Mouse (Mus musculus): ENCODE results near the gene Art5. TPM values are rescaled to one million over a fixed set of nuclear protein-coding genes. Genes with fewer than 3 reads are reported as not detected.
"Not testable (repeated sequence)": the region's sequence is repeated elsewhere in the genome, so short reads cannot be mapped to it uniquely, and the experiment has no call there.

Art5 gene
- total and polyA plus RNA-seq, 3 experiments, result 13.9 to 18.3 (median 15.7) TPM

DNA sequence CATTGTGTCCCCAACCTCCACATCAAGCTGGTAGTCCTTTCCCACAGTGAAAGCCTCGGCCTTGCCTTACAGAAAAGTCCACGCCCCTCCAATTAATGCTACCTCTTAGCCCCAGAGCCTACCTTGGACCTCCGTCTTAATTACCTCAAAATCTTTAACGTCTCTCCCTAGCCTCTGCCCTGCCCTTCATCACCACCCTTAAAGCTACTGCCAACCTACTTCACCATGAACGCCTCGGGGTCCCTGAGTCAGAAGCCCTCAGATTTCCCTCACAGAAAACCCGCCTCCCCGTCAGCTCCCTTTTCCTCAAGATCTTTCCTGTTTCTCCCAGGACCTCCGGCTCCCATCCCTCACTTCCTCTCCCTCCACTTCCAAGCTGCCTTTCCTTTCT is 44.6 kb downstream of the Art5 start:
- WGBS, result 1% methylated on average over 9 of the region's 9 CpGs
- TF ChIP-seq POLR2A (IDR thresholded peaks at IDR 0.05; ENCODE audit: insufficient read depth, low read depth, low read length), result no peak
- TF ChIP-seq EP300 (IDR thresholded peaks at IDR 0.05; ENCODE audit: insufficient read depth, low read depth, low read length), result no peak
- TF ChIP-seq CTCF (IDR thresholded peaks at IDR 0.05), result no peak
- intact Hi-C loops (cut with DNase I), result loop anchor here (2.0 kb wide), 1 partner anchor 130 kb away; the partner anchor contains the start of gene Numa1
- Histone ChIP-seq H3K4me1 (ENCODE audit: control insufficient read depth, insufficient read depth, low read length) (peaks cover 4% of the 10 kb centered on the region), H3K79me2 (replicated peaks; ENCODE audit: control insufficient read depth, insufficient read depth, low read length) (peaks cover 4% of the 10 kb centered on the region; the same call in 1 of the 2 replicates), H3K4me3 (peak overlapping the region; percentile 65), H3K36me3 (ENCODE audit: control insufficient read depth, insufficient read depth, low read length) (peaks cover 8% of the 10 kb centered on the region), H3K27me3 (ENCODE audit: control insufficient read depth, insufficient read depth, low read length) (no peaks in the 10 kb centered on the region), H3K9ac (ENCODE audit: low read depth, low read length) (peak overlapping the region; percentile 70), H3K27ac (peak overlapping the region; percentile 85)
- DNase-seq, result no peak

DNA sequence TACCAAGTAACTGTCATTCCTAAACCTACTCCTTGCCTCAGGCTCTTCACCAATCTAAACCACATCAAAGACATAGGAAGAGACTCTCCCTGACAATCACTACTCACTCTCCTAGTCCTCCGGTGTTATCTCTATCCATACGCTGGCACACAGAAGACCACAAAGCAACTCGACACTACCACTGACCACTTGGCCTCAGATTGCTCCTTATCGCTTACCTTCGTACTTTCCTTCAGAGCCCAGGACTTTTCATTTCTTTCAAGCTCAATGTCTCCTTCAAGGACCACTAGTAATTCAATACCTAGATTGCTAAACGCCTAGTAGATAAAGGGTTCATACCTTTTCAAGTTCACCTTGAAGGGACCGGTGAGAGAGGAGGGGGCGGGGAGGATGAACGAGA is 45.4 kb downstream of the Art5 start:
- DNase-seq, result no peak
- peaks cover 9% of the 10 kb centered on the region for H3K36me3 ChIP-seq (ENCODE audit: control insufficient read depth, insufficient read depth, low read length)
- peaks cover 4% of the 10 kb centered on the region; the same call in 1 of the 2 replicates for H3K79me2 ChIP-seq (replicated peaks; ENCODE audit: control insufficient read depth, insufficient read depth, low read length)
- TF ChIP-seq CTCF (IDR thresholded peaks at IDR 0.05), result no peak
- TF ChIP-seq EP300 (IDR thresholded peaks at IDR 0.05; ENCODE audit: insufficient read depth, low read depth, low read length), result no peak
- no peak overlapping the region for H3K4me3 ChIP-seq
- no peak overlapping the region for H3K9ac ChIP-seq (ENCODE audit: low read depth, low read length)
- WGBS, result 53% methylated on average over 9 of the region's 9 CpGs
- no peaks in the 10 kb centered on the region for H3K27me3 ChIP-seq (ENCODE audit: control insufficient read depth, insufficient read depth, low read length)
- H3K27ac ChIP-seq, result no peak overlapping the region
- H3K4me1 ChIP-seq (ENCODE audit: control insufficient read depth, insufficient read depth, low read length), result peaks cover 4% of the 10 kb centered on the region
- intact Hi-C loops (cut with DNase I), result loop anchor here (2.0 kb wide), 1 partner anchor 129 kb away; the partner anchor contains the start of gene Numa1

DNA sequence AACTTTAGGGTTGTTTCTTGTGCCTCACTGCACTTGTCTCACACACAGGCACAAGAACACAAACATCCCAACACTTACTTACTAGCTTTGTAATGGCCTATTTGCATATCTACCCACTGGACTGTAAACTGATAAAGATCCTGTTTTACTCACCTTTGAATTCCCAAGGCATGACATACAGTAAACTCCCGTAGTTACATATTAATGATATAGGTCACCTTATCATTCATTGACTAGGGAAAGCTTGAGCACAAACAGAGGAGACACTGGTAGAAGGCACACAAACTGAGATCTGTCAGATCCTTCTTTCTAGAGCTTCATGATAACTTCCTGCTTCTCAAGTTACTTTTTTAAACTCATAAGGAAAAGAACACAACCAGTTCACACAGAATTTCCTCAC is 47.1 kb downstream of the Art5 start:
- H3K79me2 ChIP-seq (replicated peaks; ENCODE audit: control insufficient read depth, insufficient read depth, low read length), result 0 out of 2 replicates have a peak, but pooled peaks cover 4% of the 10 kb centered on the region
- H3K36me3 ChIP-seq (ENCODE audit: control insufficient read depth, insufficient read depth, low read length), result peaks cover 12% of the 10 kb centered on the region
- WGBS, result 81% methylated on average over 1 of the region's 1 CpGs
- no peaks in the 10 kb centered on the region for H3K27me3 ChIP-seq (ENCODE audit: control insufficient read depth, insufficient read depth, low read length)
- intact Hi-C loops (cut with DNase I), result no loop called here
- TF ChIP-seq CTCF (IDR thresholded peaks at IDR 0.05) (no peak), POLR2A (IDR thresholded peaks at IDR 0.05; ENCODE audit: insufficient read depth, low read depth, low read length) (no peak), EP300 (IDR thresholded peaks at IDR 0.05; ENCODE audit: insufficient read depth, low read depth, low read length) (no peak)
- no peak overlapping the region for H3K27ac ChIP-seq
- no peak overlapping the region for H3K4me3 ChIP-seq
- no peak for DNase-seq
- H3K4me1 ChIP-seq (ENCODE audit: control insufficient read depth, insufficient read depth, low read length), result peaks cover 4% of the 10 kb centered on the region
- H3K9ac ChIP-seq (ENCODE audit: low read depth, low read length), result no peak overlapping the region

DNA sequence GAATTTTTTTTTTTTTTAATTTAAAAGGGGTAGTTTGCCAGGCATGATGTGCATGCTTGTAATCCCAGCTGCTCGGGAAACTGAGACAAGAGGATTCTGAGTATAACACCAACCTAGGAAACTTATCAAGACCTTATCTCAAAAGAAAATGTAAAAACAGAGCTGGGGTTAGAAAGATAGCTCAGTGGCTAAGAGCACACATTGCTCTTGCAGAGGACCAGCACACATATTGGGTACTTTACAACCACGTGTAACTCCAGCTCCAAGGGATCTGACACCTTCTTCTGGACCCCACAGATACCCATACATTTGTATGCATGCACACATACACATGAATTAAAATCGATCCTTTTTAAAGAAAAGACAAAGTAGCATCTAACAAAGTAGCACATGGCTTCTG is 47.9 kb downstream of the Art5 start:
- intact Hi-C loops (cut with DNase I), result no loop called here
- WGBS, result 69% methylated on average over 3 of the region's 3 CpGs

DNA sequence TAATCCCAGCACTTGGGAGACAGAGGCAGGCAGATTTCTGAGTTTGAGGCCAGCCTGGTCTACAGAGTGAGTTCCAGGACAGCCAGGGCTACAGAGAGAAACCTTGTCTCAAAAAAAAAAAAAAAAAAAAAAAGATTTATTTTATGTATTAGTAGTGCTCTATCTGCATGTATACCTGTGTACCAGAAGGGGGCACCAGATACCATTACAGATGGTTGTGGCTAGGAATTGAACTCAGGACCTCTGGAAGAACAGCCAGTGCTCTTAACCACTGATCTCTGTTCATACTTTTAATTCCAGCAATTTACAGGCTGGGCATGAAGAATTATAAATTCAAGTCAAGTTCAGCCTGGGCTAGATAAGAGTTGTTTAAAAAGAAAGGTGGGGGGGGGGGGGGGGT is 60.8 kb downstream of the Art5 start:
- H3K4me3 ChIP-seq; H3K9ac ChIP-seq (ENCODE audit: low read depth, low read length); H3K27ac ChIP-seq; H3K4me1 ChIP-seq (ENCODE audit: control insufficient read depth, insufficient read depth, low read length); intact Hi-C loops (cut with DNase I); H3K36me3 ChIP-seq (ENCODE audit: control insufficient read depth, insufficient read depth, low read length); H3K79me2 ChIP-seq (replicated peaks; ENCODE audit: control insufficient read depth, insufficient read depth, low read length); DNase-seq; H3K27me3 ChIP-seq (ENCODE audit: control insufficient read depth, insufficient read depth, low read length): not testable (repeated sequence)
- TF ChIP-seq CTCF (IDR thresholded peaks at IDR 0.05), result peak; percentile 63

More for the DNA sequence above, 47.9 kb downstream of the Art5 start:
- DNase-seq, result no peak
- Histone ChIP-seq H3K9ac (ENCODE audit: low read depth, low read length) (no peak overlapping the region), H3K27ac (no peak overlapping the region), H3K4me3 (no peak overlapping the region), H3K27me3 (ENCODE audit: control insufficient read depth, insufficient read depth, low read length) (no peaks in the 10 kb centered on the region), H3K4me1 (ENCODE audit: control insufficient read depth, insufficient read depth, low read length) (peaks cover 4% of the 10 kb centered on the region), H3K79me2 (replicated peaks; ENCODE audit: control insufficient read depth, insufficient read depth, low read length) (0 out of 2 replicates have a peak, but pooled peaks cover 4% of the 10 kb centered on the region), H3K36me3 (ENCODE audit: control insufficient read depth, insufficient read depth, low read length) (peaks cover 12% of the 10 kb centered on the region)
- TF ChIP-seq POLR2A (IDR thresholded peaks at IDR 0.05; ENCODE audit: insufficient read depth, low read depth, low read length) (no peak), EP300 (IDR thresholded peaks at IDR 0.05; ENCODE audit: insufficient read depth, low read depth, low read length) (no peak), CTCF (IDR thresholded peaks at IDR 0.05) (no peak)

Other genes starting within 250 kb of the Art5 start
- 10 to 100 TPM; 18.4 to 20.3 TPM for gene Anapc15, start 245.8 kb downstream of the Art5 start, total RNA-seq (2021)
- 24.2 and 27.9 TPM in 2 replicates for gene Anapc15, start 245.8 kb downstream of the Art5 start, polyA plus RNA-seq (2012; rRNA removed)
- not detected for gene Folr1, start 238.7 kb downstream of the Art5 start, total RNA-seq (2021)
- 0.39 and 2.1 TPM in 2 replicates for gene Folr1, start 238.7 kb downstream of the Art5 start, polyA plus RNA-seq (2012; rRNA removed)
- 100 to 1,000 TPM; 104 to 125 TPM for gene Lamtor1, start 203.6 kb downstream of the Art5 start, total RNA-seq (2021)
- 244 and 272 TPM in 2 replicates for gene Lamtor1, start 203.6 kb downstream of the Art5 start, polyA plus RNA-seq (2012; rRNA removed)
- gene Tomt, start 203.1 kb downstream of the Art5 start, total RNA-seq (2021), result not detected
- 0.12 TPM in 1 of 2 replicates, not detected in the other for gene Tomt, start 203.1 kb downstream of the Art5 start, polyA plus RNA-seq (2012; rRNA removed)
- gene Lrrc51, start 175.6 kb downstream of the Art5 start, total RNA-seq (2021), result 1 to 10 TPM; 3.0 to 4.5 TPM
- gene Lrrc51, start 175.6 kb downstream of the Art5 start, polyA plus RNA-seq (2012; rRNA removed), result 7.5 and 11.6 TPM in 2 replicates
- gene Numa1, start 175.4 kb downstream of the Art5 start, total RNA-seq (2021), result 10 to 100 TPM; 88.3 to 93.8 TPM
- gene Numa1, start 175.4 kb downstream of the Art5 start, polyA plus RNA-seq (2012; rRNA removed), result 53.3 and 63.3 TPM in 2 replicates
- gene Il18bp, start 90.8 kb downstream of the Art5 start, total RNA-seq (2021), result 10 to 100 TPM in 1 of 2 experiments, 1 to 10 TPM in 1; 8.6 to 12.3 TPM
- gene Il18bp, start 90.8 kb downstream of the Art5 start, polyA plus RNA-seq (2012; rRNA removed), result 14.4 and 21.8 TPM in 2 replicates
- gene Rnf121, start 44.0 kb downstream of the Art5 start, total RNA-seq (2021), result 10 to 100 TPM; 20.7 to 23.9 TPM
- gene Rnf121, start 44.0 kb downstream of the Art5 start, polyA plus RNA-seq (2012; rRNA removed), result 21.3 and 33.9 TPM in 2 replicates
- gene Xndc1, start 44.0 kb downstream of the Art5 start, total RNA-seq (2021), result 1 to 10 TPM; 5.7 to 6.5 TPM
- gene Xndc1, start 44.0 kb downstream of the Art5 start, polyA plus RNA-seq (2012; rRNA removed), result 11.2 and 18.6 TPM in 2 replicates
- gene Xntrpc, start 43.8 kb downstream of the Art5 start, total RNA-seq (2021), result under 1 TPM; 0.81 to 0.98 TPM
- gene Xntrpc, start 43.8 kb downstream of the Art5 start, polyA plus RNA-seq (2012; rRNA removed), result 1.2 and 2.4 TPM in 2 replicates
- under 1 TPM in 1 of 2 experiments, not detected in 1; 0.23 TPM for gene Trpc2, start 26.4 kb downstream of the Art5 start, total RNA-seq (2021)
- 0.70 and 1.2 TPM in 2 replicates for gene Trpc2, start 26.4 kb downstream of the Art5 start, polyA plus RNA-seq (2012; rRNA removed)
- gene Art1, start 7.7 kb downstream of the Art5 start, total RNA-seq (2021), result 100 to 1,000 TPM; 242 to 279 TPM
- 251 and 293 TPM in 2 replicates for gene Art1, start 7.7 kb downstream of the Art5 start, polyA plus RNA-seq (2012; rRNA removed)
- not detected for gene Chrna10, start 7.3 kb upstream of the Art5 start, total RNA-seq (2021)
- gene Chrna10, start 7.3 kb upstream of the Art5 start, polyA plus RNA-seq (2012; rRNA removed), result 0.21 TPM in 1 of 2 replicates, not detected in the other
- 10 to 100 TPM; 31.9 to 32.9 TPM for gene Nup98, start 100.7 kb upstream of the Art5 start, total RNA-seq (2021)
- gene Nup98, start 100.7 kb upstream of the Art5 start, polyA plus RNA-seq (2012; rRNA removed), result 9.9 and 15.6 TPM in 2 replicates
- 10 to 100 TPM; 59.7 to 65.4 TPM for gene Pgap2, start 100.7 kb upstream of the Art5 start, total RNA-seq (2021)
- gene Pgap2, start 100.7 kb upstream of the Art5 start, polyA plus RNA-seq (2012; rRNA removed), result 111 and 124 TPM in 2 replicates
- gene Rhog, start 146.6 kb upstream of the Art5 start, total RNA-seq (2021), result 10 to 100 TPM; 22.4 to 26.3 TPM
- 22.5 and 34.2 TPM in 2 replicates for gene Rhog, start 146.6 kb upstream of the Art5 start, polyA plus RNA-seq (2012; rRNA removed)
- gene Stim1, start 158.3 kb upstream of the Art5 start, total RNA-seq (2021), result 10 to 100 TPM; 23.9 to 24.1 TPM
- gene Stim1, start 158.3 kb upstream of the Art5 start, polyA plus RNA-seq (2012; rRNA removed), result 22.8 and 26.8 TPM in 2 replicates

All from heart, adult 2 months (tissue).